Comparison of ENCODE assay signal across 11 mouse cellular contexts in the genomic region with DNA sequence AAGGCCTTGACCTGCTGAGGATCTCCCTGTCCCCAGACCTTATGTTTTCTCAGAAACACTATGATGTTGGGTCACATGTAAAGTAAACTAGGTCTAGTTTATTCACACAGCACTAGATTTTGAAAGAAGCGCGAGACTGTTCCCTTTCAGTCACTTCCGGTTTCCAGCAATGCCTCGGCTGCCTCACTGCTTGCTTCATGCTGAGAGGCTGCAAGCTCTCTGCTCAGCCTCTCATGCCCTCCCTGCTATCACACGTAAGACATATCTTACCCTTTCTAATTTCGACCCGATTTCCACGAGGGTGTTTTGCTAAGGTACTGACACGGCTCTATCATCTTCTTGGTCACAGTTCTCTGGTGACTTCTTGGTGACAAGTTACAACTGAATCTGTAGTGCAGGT. TPM values are rescaled to one million over a fixed set of nuclear protein-coding genes. Genes with fewer than 3 reads are reported as not detected.
DNase-seq lines count a peak whose midpoint lies in the region; ATAC-seq and TF ChIP-seq lines count a peak whose summit lies in the region.
"Had no signal": no experiment of that assay in that cellular context is flagged by ENCODE, and none has a peak within 500 bp of the region (broad histone marks: within the 10 kb centered on the region; RNA-seq: fewer than 3 reads in every experiment).

No protein-coding gene starts in this region.

- no peak overlapping the region for H3K4me3 ChIP-seq in heart, embryonic 13.5 days
- H3K4me3 ChIP-seq in hindbrain, postnatal 0 days (ENCODE audit: low read length), result no peak overlapping the region
- H3K4me3 ChIP-seq: embryonic facial prominence, embryonic 13.5 days; forebrain, embryonic 15.5 days had no signal

- H3K9me3 ChIP-seq in heart, embryonic 13.5 days, result no peaks in the 10 kb centered on the region
- no peaks in the 10 kb centered on the region for H3K9me3 ChIP-seq in hindbrain, postnatal 0 days (ENCODE audit: low read length)
- H3K9me3 ChIP-seq: embryonic facial prominence, embryonic 13.5 days; forebrain, embryonic 15.5 days had no signal

- no peak for TF ChIP-seq CTCF in hindbrain, postnatal 0 days (IDR thresholded peaks at IDR 0.05; ENCODE audit: low read depth)

- no peaks in the 10 kb centered on the region for H3K36me3 ChIP-seq in heart, embryonic 13.5 days
- no peaks in the 10 kb centered on the region for H3K36me3 ChIP-seq in splenic B cell, adult 2 months (ENCODE audit: control insufficient read depth, insufficient read depth, low read length, poor library complexity, severe bottlenecking)
- H3K36me3 ChIP-seq in hindbrain, postnatal 0 days (ENCODE audit: insufficient read depth, low read length), result no peaks in the 10 kb centered on the region
- H3K36me3 ChIP-seq: embryonic facial prominence, embryonic 13.5 days; forebrain, embryonic 15.5 days had no signal

- H3K27me3 ChIP-seq in heart, embryonic 13.5 days (replicated peaks), result no peaks in the 10 kb centered on the region
- no peaks in the 10 kb centered on the region for H3K27me3 ChIP-seq in splenic B cell, adult 2 months (ENCODE audit: control insufficient read depth, insufficient read depth, low read length, poor library complexity, severe bottlenecking)
- no peaks in the 10 kb centered on the region for H3K27me3 ChIP-seq in hindbrain, postnatal 0 days (ENCODE audit: insufficient read depth, low read length)
- H3K27me3 ChIP-seq: embryonic facial prominence, embryonic 13.5 days; forebrain, embryonic 15.5 days had no signal

- intact Hi-C loops in heart, postnatal 14 days (cut with DNase I), result no loop called here
- intact Hi-C loops in gastrocnemius, postnatal 14 days (cut with DNase I; ENCODE audit: low total_unique reads), result no loop called here

- no peak overlapping the region for H3K27ac ChIP-seq in heart, embryonic 13.5 days (replicated peaks)
- no peak overlapping the region for H3K27ac ChIP-seq in hindbrain, postnatal 0 days
- H3K27ac ChIP-seq: embryonic facial prominence, embryonic 13.5 days; forebrain, embryonic 15.5 days had no signal

- H3K4me2 ChIP-seq in heart, embryonic 13.5 days, result 0 out of 2 replicates have a peak overlapping the region, but pooled peaks have one; percentile 0
- H3K4me2 ChIP-seq in hindbrain, postnatal 0 days (ENCODE audit: low read depth, low read length), result no peak overlapping the region
- H3K4me2 ChIP-seq: embryonic facial prominence, embryonic 13.5 days; forebrain, embryonic 15.5 days had no signal

- ATAC-seq in heart, embryonic 13.5 days (ENCODE audit: extremely low read depth, insufficient number of reproducible peaks, low FRiP score, low TSS enrichment), result no peak
- no peak for ATAC-seq in hindbrain, postnatal 0 days
- ATAC-seq: forebrain, embryonic 15.5 days had no signal

- no peak for DNase-seq in heart, postnatal 14 days
- peak; percentile 37 to 39 for DNase-seq in B cell, adult 2 months
- peak; percentile 72 for DNase-seq in induced T-regulatory cell, adult 2 months (ENCODE audit: low read depth)
- DNase-seq in splenic B cell, adult 2 months (ENCODE audit: low read depth, low spot score), result peak; percentile 38
- DNase-seq in cerebellum, postnatal 36 days, result no peak
- DNase-seq in hindbrain, postnatal 0 days (ENCODE audit: low spot score), result no peak
- DNase-seq in gastrocnemius, postnatal 14 days, result no peak
- DNase-seq: cerebellum, adult 8-10 months had no signal

- H3K4me1 ChIP-seq in heart, embryonic 13.5 days, result peaks cover 24% of the 10 kb centered on the region
- no peaks in the 10 kb centered on the region for H3K4me1 ChIP-seq in hindbrain, postnatal 0 days (ENCODE audit: insufficient read depth, low read length)

- 30% methylated on average over 9 of the region's 9 CpGs for WGBS in heart, embryonic 13.5 days
- 48% methylated on average over 9 of the region's 9 CpGs for WGBS in hindbrain, postnatal 0 days

- H3K9ac ChIP-seq in heart, embryonic 13.5 days, result 0 out of 2 replicates have a peak overlapping the region, but pooled peaks have one; percentile 3
- H3K9ac ChIP-seq in hindbrain, postnatal 0 days (replicated peaks; ENCODE audit: low read length), result no peak overlapping the region
- H3K9ac ChIP-seq: embryonic facial prominence, embryonic 13.5 days; forebrain, embryonic 15.5 days had no signal

RNA-seq across cellular contexts. Expression of a gene that starts 22.6 kb away (rescaled TPM):
- polyA plus RNA-seq in heart, embryonic 13.5 days (2015; fragmentation: Nextera tagmentation; extraction: Ambion mirVana), result 2.8 and 3.0 TPM in 2 replicates
- total RNA-seq in heart, postnatal 14 days (2021), result 10 to 100 TPM; 15.4 to 16.5 TPM
- 51.6 and 57.3 TPM in 2 replicates for total RNA-seq in hindbrain, postnatal 0 days (2014; rRNA removed)
- polyA plus RNA-seq in hindbrain, postnatal 0 days (2015; fragmentation: Nextera tagmentation; extraction: Ambion mirVana), result 2.0 and 2.7 TPM in 2 replicates
- total RNA-seq in gastrocnemius, postnatal 14 days (2021), result 10 to 100 TPM in 1 of 2 experiments, 1 to 10 TPM in 1; 9.2 to 11.1 TPM

RNA-seq across cellular contexts. Expression of a gene that starts 42.1 kb away (rescaled TPM):
- 6.3 and 8.2 TPM in 2 replicates for polyA plus RNA-seq in heart, embryonic 13.5 days (2015; fragmentation: Nextera tagmentation; extraction: Ambion mirVana)
- total RNA-seq in heart, postnatal 14 days (2021), result 1 to 10 TPM; 4.7 to 4.9 TPM
- total RNA-seq in hindbrain, postnatal 0 days (2014; rRNA removed), result 4.7 and 6.8 TPM in 2 replicates
- 3.6 and 3.7 TPM in 2 replicates for polyA plus RNA-seq in hindbrain, postnatal 0 days (2015; fragmentation: Nextera tagmentation; extraction: Ambion mirVana)
- total RNA-seq in gastrocnemius, postnatal 14 days (2021), result 1 to 10 TPM in 1 of 2 experiments, under 1 TPM in 1; 0.93 to 2.4 TPM

Comparison
In these comparisons a context has a peak if more than half of its experiments do, and no peak if none do; other contexts are left out.
1. DNase-seq: peak in B cell, adult 2 months (2 of 2), induced T-regulatory cell, adult 2 months (single experiment) and splenic B cell, adult 2 months (single experiment); none in heart, postnatal 14 days (0 of 2), cerebellum, postnatal 36 days (0 of 2), hindbrain, postnatal 0 days (single experiment) and gastrocnemius, postnatal 14 days (single experiment).